Mouse (Mus musculus) adrenal gland, adult (tissue): ENCODE measurements around the gene Aatk.

ENCODE experiments used
- DNase-seq, 2 experiments: peaks; one replicate each; pipeline ENCODE4 v3.0.0; 2022 to 2023; ENCODE audit warnings: low spot score in 1 of 2; ENCODE audit not compliant: inconsistent age in 2 of 2

Aatk gene

DNA sequence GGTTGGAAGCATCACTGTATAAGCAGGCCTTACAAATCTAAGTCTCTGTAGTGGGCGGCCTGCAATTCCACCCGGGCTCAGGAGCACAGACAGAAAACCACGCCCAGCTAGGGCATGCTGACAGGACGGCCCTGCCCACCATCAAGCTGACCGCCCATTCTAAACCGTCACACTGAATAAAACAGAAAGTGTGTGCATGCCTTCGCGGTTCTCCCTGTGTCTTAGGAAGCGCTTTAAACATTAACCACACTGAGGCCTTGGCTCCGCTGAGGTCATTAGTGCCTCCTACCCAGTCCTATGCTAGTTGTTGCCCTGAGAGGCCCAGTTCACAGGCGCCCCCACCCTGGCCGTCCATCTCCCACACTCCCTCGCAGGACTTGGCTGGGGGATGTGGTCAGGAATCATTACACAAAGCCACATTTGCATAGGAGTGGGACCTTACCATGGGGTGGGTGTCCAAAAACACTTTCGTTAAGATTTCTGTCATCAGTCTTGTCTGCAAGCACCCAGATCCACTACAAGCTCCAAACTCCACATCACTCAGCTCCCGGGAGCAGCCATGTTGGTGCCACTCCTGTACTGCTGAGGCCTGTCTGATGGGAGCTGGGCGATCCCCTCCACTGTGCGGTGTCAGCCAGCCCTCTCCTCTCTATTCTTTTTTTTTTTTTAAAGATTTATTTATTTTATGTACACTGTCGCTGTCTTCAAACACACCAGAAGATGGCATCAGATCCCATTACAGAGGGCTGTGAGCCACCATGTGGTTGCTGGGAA, 18.5 kb downstream of the Aatk start:
- DNase-seq, result no peak

DNA sequence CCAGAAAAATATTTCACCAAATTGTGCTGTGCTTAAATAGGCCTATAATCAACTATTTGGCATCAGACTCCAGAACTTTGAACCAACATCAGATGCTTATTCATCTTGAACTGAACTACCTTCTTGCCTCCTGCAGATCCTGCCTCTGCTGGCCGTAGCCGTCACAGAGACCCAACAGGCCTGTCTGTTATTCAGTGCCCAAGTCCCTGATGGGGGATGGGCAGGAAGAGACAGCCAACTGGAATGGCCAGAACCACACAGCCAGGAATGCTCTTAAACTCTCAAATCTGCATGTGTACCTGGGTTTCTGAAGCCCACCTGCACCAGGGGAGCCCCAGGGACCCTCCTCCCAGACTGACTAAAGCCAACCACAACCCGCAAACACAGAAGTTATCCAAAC, 20.0 kb downstream of the Aatk start:
- DNase-seq, result no peak

DNA sequence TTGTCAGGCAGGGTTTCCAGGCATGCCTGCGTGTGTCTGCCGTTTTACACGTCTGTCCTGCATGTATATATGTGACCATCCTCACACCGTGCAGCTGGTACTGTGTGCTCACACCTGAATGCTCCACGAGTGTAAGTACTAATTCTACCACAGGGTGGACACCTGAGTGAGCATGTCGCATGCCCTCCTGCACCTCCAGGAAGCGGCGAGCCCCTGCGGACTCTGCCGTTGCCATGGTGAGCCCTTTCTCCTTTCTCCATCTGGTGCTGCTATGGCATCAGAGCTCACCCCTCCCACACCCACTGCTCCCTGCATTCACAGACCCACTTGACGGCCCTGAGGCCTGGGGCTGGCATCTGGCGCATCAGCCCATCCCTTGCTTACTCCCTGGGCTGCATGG, 24.1 kb downstream of the Aatk start:
- DNase-seq, result no peak

GRCm38 (mm10) chr11:120022216-120022615, 24.8 kb downstream of the Aatk start:
- peak in 1 of 2 experiments; percentile 58 for DNase-seq

GRCm38 (mm10) chr11:120021367-120021766, 25.6 kb downstream of the Aatk start:
- DNase-seq, result peak in 1 of 2 experiments; percentile 52

DNA sequence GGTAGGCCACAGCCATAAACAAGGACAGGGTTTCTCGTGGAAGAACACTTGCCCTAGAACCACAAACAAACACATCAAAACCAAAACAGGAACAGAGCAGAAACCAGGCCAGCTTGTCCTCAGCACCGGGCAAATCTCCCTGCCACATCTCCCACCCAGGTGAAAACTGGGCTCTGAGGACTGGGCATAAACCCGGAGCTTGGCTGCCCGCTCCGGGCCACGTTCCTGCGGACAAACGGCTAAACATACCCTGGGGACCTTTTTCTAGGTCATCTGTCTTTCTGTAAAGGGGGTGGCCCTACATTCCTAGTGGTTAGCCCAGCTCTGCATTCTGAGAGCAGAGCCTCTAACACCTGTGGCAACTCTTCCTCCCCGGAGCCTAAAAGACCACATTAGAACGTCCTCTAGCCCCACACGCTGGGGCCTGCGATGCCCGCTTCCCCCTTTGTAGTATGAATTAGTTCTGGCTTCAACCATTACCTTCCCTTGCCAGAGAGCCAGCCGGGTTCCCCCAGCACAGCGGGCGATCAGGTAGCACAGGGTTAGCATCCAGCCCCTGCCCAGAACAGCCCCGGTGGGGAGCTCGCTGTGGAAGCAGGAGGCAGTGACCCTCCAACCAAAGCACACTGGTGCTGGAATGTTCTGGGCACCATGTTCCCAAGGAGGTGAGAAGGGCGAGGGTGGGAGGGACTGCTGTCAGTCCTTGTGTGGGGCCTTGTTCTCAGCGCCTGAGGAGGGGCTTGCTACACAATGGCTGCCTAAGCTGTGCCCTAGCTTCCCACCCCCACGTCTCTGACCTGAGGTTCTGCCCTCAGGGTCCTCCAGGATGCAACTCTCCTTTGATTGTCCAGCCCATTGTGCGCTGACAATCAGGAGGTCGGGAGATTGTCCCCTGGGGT, 27.2 kb downstream of the Aatk start:
- no peak for DNase-seq

GRCm38 (mm10) chr11:120017011-120017410, 30.0 kb downstream of the Aatk start:
- DNase-seq, result no peak

DNA sequence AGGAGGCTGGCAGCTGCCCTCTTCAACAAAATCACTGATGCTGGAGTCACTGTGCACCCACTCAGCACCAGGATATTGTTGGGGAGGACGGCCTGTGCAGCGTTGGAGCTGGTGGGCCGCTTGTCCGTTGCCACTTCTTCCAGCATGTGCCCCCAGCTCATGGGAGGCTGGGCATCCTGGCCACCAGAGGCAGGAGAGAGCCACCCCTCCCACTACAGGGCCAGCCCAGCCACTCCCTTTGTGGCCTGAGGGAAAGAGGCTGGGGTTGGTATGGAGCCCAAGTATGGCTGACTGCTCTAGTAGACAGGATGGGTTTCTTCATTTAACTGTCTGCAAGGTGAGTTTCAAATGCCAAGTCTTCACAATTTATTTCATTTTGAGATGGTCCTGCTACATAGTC, 32.2 kb downstream of the Aatk start:
- DNase-seq, result no peak

DNA sequence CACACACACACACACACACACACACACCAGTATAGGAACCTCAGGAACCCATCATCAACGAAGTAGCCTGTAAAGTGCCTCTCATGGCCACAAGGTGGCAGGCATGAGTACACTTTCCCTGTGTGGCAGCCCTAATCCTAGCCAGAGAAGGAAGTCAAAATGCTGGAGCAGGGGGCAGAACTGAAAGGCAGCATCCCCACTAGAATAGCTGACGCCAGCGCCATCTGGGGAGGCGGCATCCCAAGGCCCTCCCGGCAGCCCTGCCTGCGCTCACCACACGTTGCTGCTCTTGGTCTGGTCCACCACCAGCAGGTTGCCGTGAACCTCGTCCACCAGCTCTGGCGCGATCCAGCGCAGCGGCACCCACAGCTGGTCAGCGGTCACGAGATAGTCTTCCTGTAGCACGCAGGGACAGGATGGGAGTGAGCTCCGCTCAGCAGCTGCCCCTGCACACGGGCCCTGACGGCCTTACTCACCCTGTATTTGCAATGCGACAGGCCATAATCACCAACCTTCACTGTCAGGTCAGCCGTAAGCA, 33.7 kb downstream of the Aatk start:
- peak; percentile 79 to 94 for DNase-seq

- no peak for DNase-seq
Measured at GRCm38 (mm10) chr11:120012702-120013101, 34.3 kb downstream of the Aatk start.

DNA sequence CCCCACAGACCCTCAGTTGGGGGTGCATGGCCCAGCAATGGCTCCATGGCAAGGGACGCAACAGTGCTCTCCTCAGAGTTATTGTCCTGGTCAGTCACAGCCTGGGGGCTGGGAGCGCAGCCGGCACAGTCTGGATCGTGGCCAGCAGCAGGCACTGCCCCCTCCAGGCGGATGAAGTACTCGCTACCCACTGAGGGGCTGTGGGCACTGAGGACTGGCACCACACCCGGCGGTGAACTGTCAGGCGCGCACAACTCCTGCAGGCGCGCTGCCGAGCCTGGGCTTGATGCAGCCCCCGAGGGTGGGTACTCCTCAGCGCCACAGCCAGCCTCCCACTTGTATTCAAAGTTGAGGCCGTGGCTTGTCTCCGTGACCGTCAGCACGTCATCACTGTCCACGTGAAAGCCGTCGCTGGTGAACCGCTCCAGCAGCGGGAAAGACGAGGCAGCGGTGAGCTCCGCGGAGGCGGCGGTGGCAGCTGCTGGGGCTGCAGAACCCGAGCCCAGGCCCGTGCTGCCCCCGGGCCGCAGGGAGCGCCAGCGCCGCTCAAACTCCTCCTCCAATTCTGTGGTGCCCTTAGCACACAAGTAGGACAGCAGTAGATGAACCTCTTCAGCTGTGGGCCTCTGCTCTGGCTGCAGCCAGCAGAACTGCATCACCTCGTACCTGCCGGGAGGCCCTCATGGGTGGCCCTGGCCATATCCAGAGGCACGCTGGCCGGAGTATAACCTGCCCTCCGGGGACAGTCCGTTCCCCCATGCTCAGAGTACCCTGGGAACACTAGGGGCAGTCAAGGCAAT, 35.0 kb downstream of the Aatk start:
- DNase-seq, result peak in 1 of 2 experiments; percentile 51

- no peak for DNase-seq
Measured at GRCm38 (mm10) chr11:120011114-120011760, 35.7 kb downstream of the Aatk start.

DNA sequence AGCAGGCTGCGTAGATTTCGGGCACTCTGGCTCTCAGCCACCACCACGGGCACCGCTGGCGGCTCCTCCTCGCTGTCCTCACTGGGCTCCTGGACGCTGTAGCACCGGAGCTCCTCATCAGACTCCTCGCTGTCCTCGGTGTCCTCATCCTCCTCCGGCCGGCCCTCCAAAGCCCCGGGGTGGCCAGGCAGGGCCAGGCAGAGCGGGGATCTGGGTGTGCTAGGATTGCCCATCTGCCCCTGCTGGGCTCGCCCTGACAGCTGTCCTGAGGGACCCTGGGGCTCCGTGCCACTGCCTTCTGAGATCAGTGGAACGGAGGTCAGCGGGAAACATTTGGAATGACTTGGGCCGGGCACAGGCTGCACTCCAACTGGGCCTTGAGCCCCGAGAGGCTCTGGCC, 37.0 kb downstream of the Aatk start:
- DNase-seq, result no peak

GRCm38 (mm10) chr11:120008956-120009355, 38.0 kb downstream of the Aatk start:
- no peak for DNase-seq

DNA sequence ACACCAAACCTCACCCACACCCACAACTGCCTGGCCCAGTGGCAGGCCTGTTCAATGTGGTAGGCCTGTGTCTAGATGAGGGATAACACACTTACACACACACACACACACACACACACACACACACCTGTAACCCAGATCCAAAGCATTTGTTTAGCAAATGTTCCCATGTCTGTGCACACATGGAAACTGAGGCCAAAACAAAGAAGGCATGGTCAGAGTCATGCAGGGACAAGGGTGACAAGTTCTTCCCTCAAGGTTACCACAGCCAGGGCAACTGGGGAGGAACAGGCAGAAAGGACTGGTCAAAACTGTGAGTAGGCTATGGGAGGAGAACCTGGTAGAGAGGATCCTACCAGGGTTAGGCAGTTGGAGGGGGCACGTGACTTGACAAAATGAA, 38.5 kb downstream of the Aatk start:
- no peak for DNase-seq

GRCm38 (mm10) chr11:120007496-120008080, 39.4 kb downstream of the Aatk start:
- no peak for DNase-seq

GRCm38 (mm10) chr11:120005434-120006317, 41.3 kb downstream of the Aatk start:
- no peak for DNase-seq

GRCm38 (mm10) chr11:120002634-120003220, 44.2 kb downstream of the Aatk start:
- DNase-seq, result no peak

DNA sequence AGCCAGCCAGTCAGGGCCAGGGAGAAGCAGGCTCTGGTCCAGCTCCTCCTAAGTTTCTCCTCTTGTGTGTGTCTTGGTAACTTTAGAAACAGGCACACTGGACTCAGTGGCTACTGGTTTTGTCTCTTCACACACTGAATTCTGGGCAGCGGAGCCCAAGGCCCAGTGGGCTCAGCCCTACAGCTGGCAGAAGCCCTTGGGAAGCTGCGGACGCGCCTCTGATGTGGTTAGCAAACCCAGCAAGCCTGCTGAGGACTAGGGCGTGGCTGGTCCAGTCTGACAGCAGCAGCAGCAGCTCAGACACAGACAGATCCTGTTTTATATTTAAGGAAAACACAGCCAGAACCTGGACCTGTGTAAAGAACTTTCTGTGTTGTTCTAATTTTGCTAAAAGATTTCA, 44.9 kb downstream of the Aatk start:
- DNase-seq, result no peak
